Mouse (Mus musculus): ENCODE measurements around the gene Spata9.

DNA sequence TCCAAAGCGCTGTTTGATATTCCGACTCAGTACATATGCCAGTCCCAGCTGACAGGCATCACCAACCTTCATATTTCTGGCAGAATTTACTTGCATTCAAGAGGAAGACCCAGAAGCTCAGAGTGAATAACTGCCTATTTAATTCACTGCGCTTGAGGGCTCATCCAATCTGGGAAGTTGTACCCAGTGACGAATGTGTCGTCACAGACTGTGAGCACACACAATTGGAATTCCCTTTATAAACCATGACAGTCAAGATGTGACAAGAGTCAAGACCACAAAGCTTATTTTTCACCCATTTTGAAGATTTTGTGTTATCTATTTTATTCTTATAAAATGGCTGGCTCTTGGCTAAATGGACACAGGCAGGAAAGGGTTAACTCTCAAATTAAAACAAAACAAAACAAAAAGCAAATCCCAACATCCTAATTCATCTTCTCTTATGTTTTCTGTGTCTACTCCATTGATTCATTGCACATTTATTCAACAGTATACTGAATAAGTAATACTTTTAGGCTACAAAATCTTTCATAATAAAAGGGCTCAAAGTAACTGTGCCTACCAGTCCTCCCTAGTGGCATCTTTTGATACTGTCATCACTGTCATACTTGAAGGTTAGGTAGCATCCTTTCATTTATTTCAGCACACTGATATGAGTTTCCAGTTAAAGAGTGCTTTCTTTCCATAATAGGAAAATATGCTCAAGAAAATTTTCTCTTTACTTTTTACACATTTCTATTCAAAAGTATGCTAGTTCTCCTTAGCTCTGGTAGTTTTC is 25.2 kb upstream of the Spata9 start:
- TF ChIP-seq CTCF (IDR thresholded peaks at IDR 0.05; ENCODE audit: borderline replicate concordance, extremely low read depth, insufficient read depth, insufficient read length) (no peak), POLR2A (IDR thresholded peaks at IDR 0.05; ENCODE audit: borderline replicate concordance, extremely low read depth, insufficient read depth, insufficient read length, poor library complexity, severe bottlenecking) (no peak)

Data from brain, embryonic 14.5 days (tissue).